Mouse (Mus musculus): ENCODE data around the gene Map3k14.

- TF ChIP-seq EP300 (IDR thresholded peaks at IDR 0.05; ENCODE audit: low read depth), result no peak
- TF ChIP-seq CTCF (IDR thresholded peaks at IDR 0.05; ENCODE audit: low read depth), result no peak
These were observed 69.9 kb downstream of the Map3k14 start for GRCm38 (mm10) chr11:103197340-103197739.
